In genomic region chr17:78491380-78491779, GRCm38 (mm10) we compare ENCODE assay signal across 7 mouse cellular contexts. TPM values are rescaled to one million over a fixed set of nuclear protein-coding genes. Genes with fewer than 3 reads are reported as not detected.
A peak's percentile ranks its signal among the peaks of the same experiment; 100 is the strongest.
DNase-seq lines count a peak whose midpoint lies in the region; ATAC-seq lines count a peak whose summit lies in the region.
"Had no signal": no experiment of that assay in that cellular context is flagged by ENCODE, and none has a peak within 500 bp of the region (broad histone marks: within the 10 kb centered on the region; RNA-seq: fewer than 3 reads in every experiment).

No protein-coding gene starts in this region.

- 0 out of 2 replicates have a peak, but pooled peaks have one; percentile 45 for ATAC-seq in common myeloid progenitor, adult 5-6 weeks (replicated peaks; ENCODE audit: low read depth, poor library complexity, severe bottlenecking)
- peak; percentile 87 for ATAC-seq in erythroid progenitor cell, adult 5-6 weeks (replicated peaks; ENCODE audit: low FRiP score, poor library complexity, severe bottlenecking)
- 0 out of 2 replicates have a peak, but pooled peaks have one; percentile 60 for ATAC-seq in megakaryocyte progenitor cell, adult 5-6 weeks (replicated peaks; ENCODE audit: poor library complexity)
- ATAC-seq in monocyte, adult 5-6 weeks (replicated peaks; ENCODE audit: insufficient number of reproducible peaks, low FRiP score, low TSS enrichment, poor library complexity, severe bottlenecking): peak; percentile 61; the same call in 1 of the 2 replicates

- peak; percentile 48 for DNase-seq in heart, adult 11 months

RNA-seq across cellular contexts. Expression of gene Vit, which starts 16.5 kb away (rescaled TPM):
- 2.1 and 2.3 TPM in 2 replicates for total RNA-seq in common myeloid progenitor, adult 5-6 weeks (2017)
- total RNA-seq in erythroid progenitor cell, adult 5-6 weeks (2015; ENCODE audit: low replicate concordance): not detected in 2 replicates
- not detected in 2 replicates for total RNA-seq in erythroid progenitor cell, adult 5-6 weeks (2017; ENCODE audit: low replicate concordance)
- total RNA-seq in megakaryocyte progenitor cell, adult 5-6 weeks (2015): 0.77 and 0.83 TPM in 2 replicates
- 0.88 and 1.1 TPM in 2 replicates for total RNA-seq in megakaryocyte progenitor cell, adult 5-6 weeks (2017)
- 3.6 TPM in 1 of 3 replicates, not detected in the others for total RNA-seq in monocyte, adult 5-6 weeks (2017)
- total RNA-seq: CH12.LX, G1E had no signal

Comparison
In these comparisons a context has a peak if more than half of its experiments do, and no peak if none do; other contexts are left out.
1. Peak in every context shown above with its lines: DNase-seq and ATAC-seq.